Mouse (Mus musculus) small intestine, adult 2 months (tissue): ENCODE results near the gene Spi1. TPM values are rescaled to one million over a fixed set of nuclear protein-coding genes. Genes with fewer than 3 reads are reported as not detected.

Source experiments
- H3K27ac ChIP-seq: fragments of 200-500 bp; 2 replicates; pipeline ENCODE4 v1.5.1; 2012; ENCODE audit warnings: low read depth, low read length, control low read depth, inconsistent platforms; ENCODE audit not compliant: insufficient read depth
- H3K27me3 ChIP-seq: fragments of 200-500 bp; 2 replicates; pipeline ENCODE4 v1.6.1; 2012; ENCODE audit warnings: mild to moderate bottlenecking, moderate library complexity, low read length, inconsistent platforms; ENCODE audit not compliant: control insufficient read depth, insufficient read depth
- H3K36me3 ChIP-seq: fragments of 200-500 bp; 2 replicates; pipeline ENCODE4 v1.6.1; 2012; ENCODE audit warnings: mild to moderate bottlenecking, low read length, control low read depth, inconsistent platforms; ENCODE audit not compliant: control insufficient read depth, insufficient read depth
- H3K4me1 ChIP-seq: fragments of 200-500 bp; 2 replicates; pipeline ENCODE4 v1.6.1; 2012; ENCODE audit warnings: low read length, inconsistent platforms, mixed read lengths; ENCODE audit not compliant: control insufficient read depth, insufficient read depth, insufficient read length
- H3K4me3 ChIP-seq: fragments of 200-500 bp; 2 replicates; pipeline ENCODE4 v1.5.1; 2012; ENCODE audit warnings: low read depth, mild to moderate bottlenecking, control low read depth, inconsistent platforms, low read length, moderate library complexity
- CTCF ChIP-seq: fragments of 200-500 bp; IDR thresholded peaks from 2 replicates; pipeline ENCODE4 v1.5.1; 2012; ENCODE audit warnings: low read depth, mild to moderate bottlenecking, control low read depth, inconsistent platforms, low read length, moderate library complexity, mixed read lengths; ENCODE audit not compliant: insufficient replicate concordance, insufficient read length; ENCODE audit errors: extremely low read depth
- POLR2A ChIP-seq: fragments of 200-500 bp; IDR thresholded peaks from 2 replicates; pipeline ENCODE4 v1.6.1; 2012; ENCODE audit warnings: low read depth, mild to moderate bottlenecking, control low read depth, inconsistent platforms, low read length, moderate library complexity
- WGBS: fragments of 180-500 bp; shearing (Covaris S2); methylation state at CpG from one replicate; pipeline ENCODE4 v1.1.7; 2018; 5-methylcytosine and 5-hydroxymethylcytosine counted together
- polyA plus RNA-seq: library from polyadenylated mRNA; depleted of rRNA; stranded (reverse); fragments of >200 nt; gene quantifications from 2 replicates; pipeline ENCODE4 v1.2.3, GENCODE M21; 2012

Spi1 gene
- polyA plus RNA-seq, 1 experiment, result 28.8 TPM

DNA sequence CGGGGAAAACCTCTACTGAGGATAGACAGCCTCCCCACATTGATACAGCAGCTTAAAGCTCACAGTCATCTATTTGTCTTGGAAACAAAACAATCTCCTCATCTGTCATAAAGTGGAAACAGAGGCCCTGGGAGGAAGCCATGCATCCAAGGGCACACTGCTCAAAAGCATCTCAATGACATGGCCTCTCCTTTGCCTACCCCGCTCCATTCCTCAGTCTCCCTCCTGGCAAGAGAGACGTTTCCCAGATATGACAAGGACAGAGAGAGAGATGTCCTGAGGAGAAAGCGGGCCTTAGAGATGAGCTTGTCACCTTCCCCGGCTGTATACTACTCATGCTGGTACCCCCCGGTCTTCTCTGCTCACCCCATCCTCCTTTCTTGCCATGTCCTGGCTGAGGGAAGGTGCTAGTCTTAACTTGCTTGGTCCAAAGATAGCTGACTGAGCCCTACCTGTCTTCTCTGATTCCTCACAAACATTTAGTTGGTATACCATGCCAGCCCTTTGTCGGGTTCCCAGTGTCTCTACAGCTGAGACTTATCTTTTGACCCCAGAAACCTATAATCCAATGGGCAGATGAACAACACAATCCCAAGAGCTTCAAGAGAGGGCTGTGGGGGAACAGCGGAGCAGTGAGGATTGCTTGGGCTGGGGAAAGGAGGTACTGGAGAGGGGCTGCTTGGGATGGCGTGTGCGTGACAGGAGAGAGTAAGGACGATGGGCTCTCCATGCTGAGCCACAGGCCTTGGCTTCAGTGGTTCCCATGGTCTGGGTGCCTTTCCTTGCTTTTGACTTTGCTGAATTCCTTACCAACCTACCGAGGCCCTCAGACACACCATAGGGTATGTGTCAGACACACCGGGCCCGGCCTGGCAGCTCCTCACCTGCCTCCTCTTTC is 3.6 kb downstream of the Spi1 start:
- peaks cover 7% of the 10 kb centered on the region; the same call in 1 of the 2 replicates for H3K4me1 ChIP-seq
- no peak overlapping the region for H3K4me3 ChIP-seq
- WGBS, result 82% methylated on average over 14 of the region's 14 CpGs
- H3K27me3 ChIP-seq, result no peaks in the 10 kb centered on the region
- TF ChIP-seq POLR2A (no peak), CTCF (no peak)
- H3K27ac ChIP-seq, result peak overlapping the region; percentile 54; the same call in 1 of the 2 replicates
- no peaks in the 10 kb centered on the region for H3K36me3 ChIP-seq

DNA sequence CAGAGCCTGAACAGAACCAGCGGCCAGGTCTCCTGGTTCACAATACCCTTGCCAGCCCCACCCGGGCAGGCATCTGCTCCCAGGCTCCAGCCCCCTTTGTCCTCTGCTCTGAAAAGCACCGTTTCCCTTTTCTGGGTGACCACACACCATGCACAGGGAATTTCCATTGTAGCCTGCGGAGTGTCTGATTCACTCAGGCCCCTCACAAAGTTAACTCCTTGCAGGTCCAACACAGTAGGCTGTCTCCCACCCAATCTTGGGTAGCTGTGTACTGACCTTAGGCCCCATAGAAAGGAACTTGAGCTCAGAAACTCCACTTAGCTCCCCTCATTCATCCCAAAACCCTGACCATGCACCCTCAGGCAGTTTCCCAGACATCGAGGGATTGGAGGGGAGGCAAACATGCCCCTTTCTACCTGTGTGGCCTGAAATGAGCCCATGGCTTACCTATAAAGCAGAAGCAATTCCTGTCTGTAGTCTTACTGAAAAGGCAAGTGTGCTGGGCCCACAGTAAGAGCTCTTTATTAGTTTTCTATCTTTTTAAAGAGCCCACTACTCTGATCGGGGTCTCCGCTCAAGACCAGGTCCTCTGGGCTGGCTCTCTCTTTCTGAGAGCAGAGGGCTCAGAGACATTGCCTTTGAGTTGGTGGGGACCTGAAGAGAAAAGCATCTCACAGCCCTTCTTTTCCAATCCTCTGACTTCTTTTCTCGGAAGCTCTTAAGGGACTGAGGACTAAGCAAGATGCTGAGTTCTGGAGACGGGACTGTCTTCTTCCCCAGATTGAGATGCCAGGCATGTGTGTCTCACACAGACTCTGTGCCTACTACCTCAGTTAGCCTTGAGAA is 4.4 kb downstream of the Spi1 start:
- Histone ChIP-seq H3K4me3 (no peak overlapping the region), H3K27ac (peak overlapping the region; percentile 27; the same call in 1 of the 2 replicates), H3K4me1 (peaks cover 7% of the 10 kb centered on the region; the same call in 1 of the 2 replicates), H3K36me3 (no peaks in the 10 kb centered on the region), H3K27me3 (no peaks in the 10 kb centered on the region)
- TF ChIP-seq POLR2A (no peak), CTCF (no peak)
- WGBS, result 76% methylated on average over 9 of the region's 9 CpGs

DNA sequence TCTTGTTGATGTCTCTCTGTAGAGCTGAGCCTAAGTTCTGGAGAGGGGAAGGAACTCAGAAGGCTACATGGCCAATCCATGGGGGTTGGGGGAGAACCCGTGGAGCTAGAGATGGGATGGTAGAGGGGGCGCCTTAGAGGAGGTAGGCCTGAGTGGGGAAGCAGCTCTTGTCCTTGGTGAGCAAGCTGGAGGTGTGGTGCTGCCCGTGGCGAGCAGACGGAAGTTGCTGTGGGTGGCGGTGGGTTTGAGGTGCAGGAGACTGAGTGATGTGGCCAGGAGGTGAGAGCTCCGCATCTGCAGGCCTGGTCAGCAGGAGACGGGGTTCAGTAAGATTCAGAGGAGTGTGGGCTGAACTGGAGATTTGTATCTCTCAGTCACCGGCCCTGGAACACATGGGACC is 5.3 kb downstream of the Spi1 start:
- WGBS, result 81% methylated on average over 9 of the region's 9 CpGs
- Histone ChIP-seq H3K4me1 (0 out of 2 replicates have a peak, but pooled peaks cover 5% of the 10 kb centered on the region), H3K27me3 (no peaks in the 10 kb centered on the region), H3K4me3 (no peak overlapping the region), H3K27ac (0 out of 2 replicates have a peak overlapping the region, but pooled peaks have one; percentile 12), H3K36me3 (no peaks in the 10 kb centered on the region)
- TF ChIP-seq POLR2A (no peak), CTCF (no peak)

DNA sequence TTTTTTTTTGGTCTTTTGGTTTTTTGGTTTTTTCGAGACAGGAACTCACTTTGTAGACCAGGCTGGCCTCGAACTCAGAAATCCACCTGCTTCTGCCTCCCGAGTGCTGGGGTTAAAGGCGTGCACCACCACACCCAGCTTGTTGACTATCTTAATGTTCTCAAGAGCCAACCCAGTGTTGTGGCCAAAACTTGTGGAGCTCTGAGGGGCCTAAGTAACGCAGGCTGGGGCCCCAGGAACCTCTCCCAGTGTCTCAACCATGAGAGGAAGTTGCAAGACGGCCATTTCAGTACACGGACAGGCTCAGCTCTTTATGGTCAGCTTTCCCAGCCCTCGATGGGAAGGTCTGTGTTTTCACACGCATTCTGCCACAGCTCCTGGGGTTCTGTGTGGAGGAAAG is 6.8 kb downstream of the Spi1 start:
- Histone ChIP-seq H3K4me1 (no peaks in the 10 kb centered on the region), H3K27me3 (no peaks in the 10 kb centered on the region), H3K36me3 (no peaks in the 10 kb centered on the region), H3K4me3 (no peak overlapping the region), H3K27ac (no peak overlapping the region)
- WGBS, result 72% methylated on average over 9 of the region's 9 CpGs
- TF ChIP-seq POLR2A, result no peak
- no peak for TF ChIP-seq CTCF

DNA sequence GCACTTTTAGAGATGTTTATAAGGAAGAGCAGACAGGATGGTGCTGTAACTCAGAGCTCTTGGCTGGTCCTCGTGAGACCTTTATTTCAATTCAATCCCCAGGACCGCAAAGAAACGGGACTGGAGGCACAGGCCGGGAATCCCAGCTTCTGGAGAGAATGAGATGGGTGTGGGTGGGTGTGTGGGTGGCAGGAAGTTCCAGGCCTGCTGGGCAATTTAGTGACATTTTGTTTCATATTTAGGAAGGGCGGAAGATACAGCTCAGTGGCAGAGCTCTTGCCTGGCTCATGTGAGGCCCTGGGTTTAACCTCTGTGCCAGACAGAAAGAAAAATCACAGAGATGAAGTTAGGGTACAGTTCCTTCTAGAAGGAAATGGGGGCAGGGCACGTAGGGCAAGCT is 8.0 kb downstream of the Spi1 start:
- no peak overlapping the region for H3K4me3 ChIP-seq
- TF ChIP-seq POLR2A (no peak), CTCF (no peak)
- no peak overlapping the region for H3K27ac ChIP-seq

DNA sequence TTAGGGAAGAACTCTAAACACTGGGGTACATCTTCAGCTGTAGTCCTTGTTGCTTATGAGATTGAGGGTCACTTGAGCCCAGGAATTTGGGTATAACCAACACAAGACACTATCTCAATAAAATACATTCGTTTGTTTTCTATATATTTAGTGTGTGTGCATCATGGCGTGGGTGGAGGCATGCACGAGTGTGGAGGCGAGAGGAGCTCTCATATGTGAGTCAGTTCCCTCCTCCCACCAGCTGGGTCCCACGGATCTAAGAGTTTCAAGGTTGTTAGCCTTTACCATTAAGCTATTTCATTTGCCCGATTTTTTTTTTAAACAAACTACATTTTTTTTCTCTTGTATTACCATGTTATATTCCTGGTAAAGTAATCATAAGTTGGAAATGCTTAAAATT is 8.6 kb downstream of the Spi1 start:
- H3K36me3 ChIP-seq, result no peaks in the 10 kb centered on the region
- no peak overlapping the region for H3K27ac ChIP-seq
- no peak overlapping the region for H3K4me3 ChIP-seq
- H3K4me1 ChIP-seq, result no peaks in the 10 kb centered on the region
- WGBS, result 69% methylated on average over 6 of the region's 6 CpGs
- TF ChIP-seq CTCF (no peak), POLR2A (no peak)
- no peaks in the 10 kb centered on the region for H3K27me3 ChIP-seq

More for the DNA sequence above, 8.0 kb downstream of the Spi1 start:
- 50% methylated on average over 6 of the region's 6 CpGs for WGBS
- no peaks in the 10 kb centered on the region for H3K4me1 ChIP-seq
- H3K36me3 ChIP-seq, result no peaks in the 10 kb centered on the region
- H3K27me3 ChIP-seq, result no peaks in the 10 kb centered on the region

DNA sequence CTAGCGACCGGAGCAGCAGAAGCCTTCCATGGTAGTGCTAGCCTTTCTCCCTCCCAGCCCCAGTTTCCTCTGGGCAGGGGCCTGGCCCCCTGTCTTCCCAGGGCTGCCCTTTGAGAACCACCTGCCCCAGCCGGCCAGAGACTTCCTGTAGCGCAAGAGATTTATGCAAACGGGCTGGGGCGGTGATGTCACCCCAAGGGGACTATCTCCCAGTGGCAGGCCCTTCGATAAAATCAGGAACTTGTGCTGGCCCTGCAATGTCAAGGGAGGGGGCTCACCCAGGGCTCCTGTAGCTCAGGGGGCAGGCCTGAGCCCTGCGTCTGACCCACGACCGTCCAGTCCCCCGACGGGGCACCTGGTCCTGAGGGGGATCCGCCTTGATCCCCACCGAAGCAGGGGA is 14.3 kb downstream of the Spi1 start:
- Histone ChIP-seq H3K27ac (peak overlapping the region; percentile 67), H3K4me3 (peak overlapping the region; percentile 65), H3K4me1 (no peaks in the 10 kb centered on the region), H3K27me3 (no peaks in the 10 kb centered on the region), H3K36me3 (no peaks in the 10 kb centered on the region)
- WGBS, result 62% methylated on average over 14 of the region's 14 CpGs
- no peak for TF ChIP-seq CTCF
- no peak for TF ChIP-seq POLR2A
